Mouse (Mus musculus) kidney, embryonic 14.5 days (tissue): ENCODE results near the gene Hmcn1. TPM values are rescaled to one million over a fixed set of nuclear protein-coding genes. Genes with fewer than 3 reads are reported as not detected.

Source experiments
- ATAC-seq: fragments of 200-750 bp; cut with Nextera tagmentation; 2 replicates; pipeline ENCODE4 v1.8.0; 2017; ENCODE audit warnings: moderate number of reproducible peaks, mild to moderate bottlenecking, moderate TSS enrichment, moderate library complexity; ENCODE audit not compliant: low FRiP score, low TSS enrichment
- H3K27ac ChIP-seq: fragments of 300-500 bp; sonication (generic); 2 replicates; pipeline ENCODE4 v1.5.1; 2014; ENCODE audit warnings: low read depth, mild to moderate bottlenecking, low read length, moderate library complexity, mixed read lengths
- H3K27me3 ChIP-seq: fragments of 300-500 bp; sonication (generic); 2 replicates; pipeline ENCODE4 v1.6.1; 2014; ENCODE audit warnings: mild to moderate bottlenecking, low read length; ENCODE audit not compliant: control insufficient read depth, insufficient read depth
- H3K36me3 ChIP-seq: fragments of 300-500 bp; sonication (generic); 2 replicates; pipeline ENCODE4 v1.6.1; 2014; ENCODE audit warnings: low read length, mixed read lengths; ENCODE audit not compliant: control insufficient read depth, insufficient read depth
- H3K4me1 ChIP-seq: fragments of 300-500 bp; sonication (generic); 2 replicates; pipeline ENCODE4 v1.6.1; 2014; ENCODE audit warnings: low read length, mixed read lengths; ENCODE audit not compliant: control insufficient read depth, insufficient read depth
- H3K4me2 ChIP-seq: fragments of 300-500 bp; sonication (generic); replicated peaks from 2 replicates; pipeline ENCODE4 v1.6.1; 2014; ENCODE audit warnings: low read depth, mild to moderate bottlenecking, low read length
- H3K4me3 ChIP-seq: fragments of 300-500 bp; sonication (generic); 2 replicates; pipeline ENCODE4 v1.5.1; 2014; ENCODE audit warnings: mild to moderate bottlenecking, low read length
- H3K9ac ChIP-seq: fragments of 300-500 bp; sonication (generic); 2 replicates; pipeline ENCODE4 v1.6.1; 2014; ENCODE audit warnings: low read depth, mild to moderate bottlenecking, low read length, moderate library complexity
- H3K9me3 ChIP-seq: fragments of 300-500 bp; sonication (generic); 2 replicates; pipeline ENCODE4 v1.6.1; 2016; ENCODE audit warnings: low read length; ENCODE audit not compliant: control insufficient read depth
- WGBS: fragments of 180-500 bp; shearing (Covaris S2); extraction: QIAGEN DNeasy Blood & Tissue Kit; methylation state at CpG from one replicate; pipeline ENCODE4 v1.1.7; 2014; 5-methylcytosine and 5-hydroxymethylcytosine counted together
- polyA plus RNA-seq: library from polyadenylated mRNA; unstranded; fragments of >200 nt; fragmentation: Nextera tagmentation; extraction: Ambion mirVana; gene quantifications from 2 replicates; pipeline ENCODE4 v1.2.1, GENCODE M21; 2014

The Hmcn1 gene
- polyA plus RNA-seq, 1 experiment from 2014 or later, result 34.0 TPM

GRCm38 (mm10) chr1:150639522-150639921 is 353.7 kb downstream of the Hmcn1 start:
- H3K9ac ChIP-seq, result no peak overlapping the region
- no peak overlapping the region for H3K4me2 ChIP-seq
- ATAC-seq, result no peak
- H3K27me3 ChIP-seq, result no peaks in the 10 kb centered on the region
- no peak overlapping the region for H3K4me3 ChIP-seq
- H3K27ac ChIP-seq, result no peak overlapping the region
- 57% methylated on average over 6 of the region's 6 CpGs for WGBS
- H3K9me3 ChIP-seq, result no peaks in the 10 kb centered on the region
- peaks cover 7% of the 10 kb centered on the region; the same call in 1 of the 2 replicates for H3K36me3 ChIP-seq
- H3K4me1 ChIP-seq, result no peaks in the 10 kb centered on the region

- 79% methylated on average over 4 of the region's 4 CpGs for WGBS
- H3K4me1 ChIP-seq, result no peaks in the 10 kb centered on the region
- no peak overlapping the region for H3K4me3 ChIP-seq
- ATAC-seq, result no peak
- H3K27me3 ChIP-seq, result no peaks in the 10 kb centered on the region
- H3K27ac ChIP-seq, result no peak overlapping the region
- H3K36me3 ChIP-seq, result peaks cover 17% of the 10 kb centered on the region; the same call in 1 of the 2 replicates
- no peak overlapping the region for H3K4me2 ChIP-seq
- no peaks in the 10 kb centered on the region for H3K9me3 ChIP-seq
- no peak overlapping the region for H3K9ac ChIP-seq
Measured at GRCm38 (mm10) chr1:150632506-150632905, 360.7 kb downstream of the Hmcn1 start.

- Histone ChIP-seq H3K9ac (no peak overlapping the region), H3K27ac (no peak overlapping the region), H3K4me1 (no peaks in the 10 kb centered on the region), H3K4me2 (no peak overlapping the region), H3K4me3 (no peak overlapping the region), H3K9me3 (no peaks in the 10 kb centered on the region), H3K27me3 (no peaks in the 10 kb centered on the region), H3K36me3 (peaks cover 17% of the 10 kb centered on the region; the same call in 1 of the 2 replicates)
- WGBS, result 95% methylated on average over 3 of the region's 3 CpGs
- ATAC-seq, result no peak
Measured at GRCm38 (mm10) chr1:150631856-150632171, 361.4 kb downstream of the Hmcn1 start.

GRCm38 (mm10) chr1:150631035-150631855 is 362.0 kb downstream of the Hmcn1 start:
- H3K27me3 ChIP-seq, result no peaks in the 10 kb centered on the region
- no peak for ATAC-seq
- no peak overlapping the region for H3K27ac ChIP-seq
- no peak overlapping the region for H3K4me2 ChIP-seq
- no peak overlapping the region for H3K4me3 ChIP-seq
- no peak overlapping the region for H3K9ac ChIP-seq
- H3K9me3 ChIP-seq, result no peaks in the 10 kb centered on the region
- H3K36me3 ChIP-seq, result peaks cover 17% of the 10 kb centered on the region; the same call in 1 of the 2 replicates
- H3K4me1 ChIP-seq, result no peaks in the 10 kb centered on the region
- 90% methylated on average over 17 of the region's 17 CpGs for WGBS

- no peaks in the 10 kb centered on the region for H3K9me3 ChIP-seq
- H3K4me3 ChIP-seq, result no peak overlapping the region
- no peaks in the 10 kb centered on the region for H3K27me3 ChIP-seq
- H3K27ac ChIP-seq, result no peak overlapping the region
- 95% methylated on average over 2 of the region's 2 CpGs for WGBS
- H3K4me2 ChIP-seq, result no peak overlapping the region
- H3K4me1 ChIP-seq, result no peaks in the 10 kb centered on the region
- peaks cover 9% of the 10 kb centered on the region; the same call in 1 of the 2 replicates for H3K36me3 ChIP-seq
- H3K9ac ChIP-seq, result no peak overlapping the region
- ATAC-seq, result no peak
Measured at GRCm38 (mm10) chr1:150623226-150623625, 370.0 kb downstream of the Hmcn1 start.

- Histone ChIP-seq H3K9me3 (no peaks in the 10 kb centered on the region), H3K27me3 (no peaks in the 10 kb centered on the region), H3K36me3 (peaks cover 11% of the 10 kb centered on the region; the same call in 1 of the 2 replicates), H3K4me3 (no peak overlapping the region), H3K27ac (no peak overlapping the region), H3K4me2 (no peak overlapping the region), H3K4me1 (no peaks in the 10 kb centered on the region), H3K9ac (no peak overlapping the region)
- 83% methylated on average over 9 of the region's 9 CpGs for WGBS
- ATAC-seq, result no peak
Measured at GRCm38 (mm10) chr1:150610539-150610938, 382.7 kb downstream of the Hmcn1 start.

GRCm38 (mm10) chr1:150606173-150606572 is 387.1 kb downstream of the Hmcn1 start:
- ATAC-seq, result no peak
- 82% methylated on average over 4 of the region's 4 CpGs for WGBS
- H3K4me2 ChIP-seq, result no peak overlapping the region
- H3K4me3 ChIP-seq, result no peak overlapping the region
- no peaks in the 10 kb centered on the region for H3K27me3 ChIP-seq
- H3K4me1 ChIP-seq, result no peaks in the 10 kb centered on the region
- no peaks in the 10 kb centered on the region for H3K9me3 ChIP-seq
- no peak overlapping the region for H3K27ac ChIP-seq
- H3K36me3 ChIP-seq, result peaks cover 23% of the 10 kb centered on the region; the same call in 1 of the 2 replicates
- no peak overlapping the region for H3K9ac ChIP-seq

- 36% methylated on average over 13 of the region's 13 CpGs for WGBS
- peaks cover 10% of the 10 kb centered on the region; the same call in 1 of the 2 replicates for H3K36me3 ChIP-seq
- H3K9me3 ChIP-seq, result no peaks in the 10 kb centered on the region
- no peak overlapping the region for H3K9ac ChIP-seq
- ATAC-seq, result peak; percentile 57; the same call in 1 of the 2 replicates
- H3K27me3 ChIP-seq, result no peaks in the 10 kb centered on the region
- H3K27ac ChIP-seq, result no peak overlapping the region
- no peak overlapping the region for H3K4me2 ChIP-seq
- no peaks in the 10 kb centered on the region for H3K4me1 ChIP-seq
- no peak overlapping the region for H3K4me3 ChIP-seq
Measured at GRCm38 (mm10) chr1:150593614-150594013, 399.6 kb downstream of the Hmcn1 start.

- Histone ChIP-seq H3K9ac (no peak overlapping the region), H3K4me1 (no peaks in the 10 kb centered on the region), H3K36me3 (peaks cover 4% of the 10 kb centered on the region; the same call in 1 of the 2 replicates), H3K4me2 (no peak overlapping the region), H3K27ac (no peak overlapping the region), H3K27me3 (no peaks in the 10 kb centered on the region), H3K4me3 (no peak overlapping the region), H3K9me3 (no peaks in the 10 kb centered on the region)
- 45% methylated on average over 2 of the region's 2 CpGs for WGBS
- no peak for ATAC-seq
Measured at GRCm38 (mm10) chr1:150591253-150591652, 402.0 kb downstream of the Hmcn1 start.
